Mouse (Mus musculus): ENCODE data around the gene Gm7075. TPM values are rescaled to one million over a fixed set of nuclear protein-coding genes. Genes with fewer than 3 reads are reported as not detected.

Gm7075 gene
- total RNA-seq, 2 experiments from 2014 or later = not detected

- no peak for DNase-seq (ENCODE audit: low spot score in 2 of 2)
Measured at GRCm38 (mm10) chr10:63376303-63376702, 45.3 kb downstream of the Gm7075 start.

Other genes starting within 250 kb of the Gm7075 start
- under 1 TPM; 0.64 to 0.76 TPM for gene Mypn, start 217.8 kb downstream of the Gm7075 start, total RNA-seq (2021)
- 100 to 1,000 TPM; 132 to 179 TPM for gene Herc4, start 178.0 kb downstream of the Gm7075 start, total RNA-seq (2021)
- 10 to 100 TPM; 14.6 to 17.8 TPM for gene Sirt1, start 40.1 kb downstream of the Gm7075 start, total RNA-seq (2021)
- gene Dnajc12, start 39.3 kb downstream of the Gm7075 start, total RNA-seq (2021) = 10 to 100 TPM; 16.1 to 22.2 TPM
- gene Ctnna3, start 8.3 kb upstream of the Gm7075 start, total RNA-seq (2021) = under 1 TPM; 0.40 to 0.48 TPM